Mouse (Mus musculus): Measurements from ENCODE around the gene Plcb4. TPM values are rescaled to one million over a fixed set of nuclear protein-coding genes. Genes with fewer than 3 reads are reported as not detected.

The Plcb4 gene
- polyA plus RNA-seq (2012; rRNA removed): 42.0 and 43.0 TPM in 2 replicates

- Histone ChIP-seq H3K4me3 (ENCODE audit: insufficient read depth, low read length) (peak within 1 kb of the TSS; percentile 43), H3K4me1 (ENCODE audit: control insufficient read depth, insufficient read depth, low read length) (no peaks in the 10 kb centered on the region), H3K27ac (ENCODE audit: insufficient read depth, low read length) (peak within 1 kb of the TSS; percentile 85)
- TF ChIP-seq CTCF (IDR thresholded peaks at IDR 0.05; ENCODE audit: extremely low read depth, insufficient read depth, low read length) (no peak), POLR2A (IDR thresholded peaks at IDR 0.05; ENCODE audit: extremely low read depth, insufficient read depth, low read length) (peak; percentile 62)
Measured at GRCm38 (mm10) chr2:135658486-135659390, at the start of gene Plcb4. Gene Plcb4 (plus strand): TSS chr2:135659011.

- Histone ChIP-seq H3K4me1 (ENCODE audit: control insufficient read depth, insufficient read depth, low read length) (no peaks in the 10 kb centered on the region), H3K27ac (ENCODE audit: insufficient read depth, low read length) (no peak overlapping the region), H3K4me3 (ENCODE audit: insufficient read depth, low read length) (no peak overlapping the region)
- TF ChIP-seq CTCF (IDR thresholded peaks at IDR 0.05; ENCODE audit: extremely low read depth, insufficient read depth, low read length) (no peak), POLR2A (IDR thresholded peaks at IDR 0.05; ENCODE audit: extremely low read depth, insufficient read depth, low read length) (no peak)
Measured at GRCm38 (mm10) chr2:135614651-135615261, 44.1 kb upstream of the Plcb4 start.

- no peaks in the 10 kb centered on the region for H3K4me1 ChIP-seq (ENCODE audit: control insufficient read depth, insufficient read depth, low read length)
- no peak overlapping the region for H3K4me3 ChIP-seq (ENCODE audit: insufficient read depth, low read length)
- no peak overlapping the region for H3K27ac ChIP-seq (ENCODE audit: insufficient read depth, low read length)
- TF ChIP-seq CTCF (IDR thresholded peaks at IDR 0.05; ENCODE audit: extremely low read depth, insufficient read depth, low read length): no peak
- no peak for TF ChIP-seq POLR2A (IDR thresholded peaks at IDR 0.05; ENCODE audit: extremely low read depth, insufficient read depth, low read length)
Measured at GRCm38 (mm10) chr2:135616090-135616489, 42.7 kb upstream of the Plcb4 start.

- no peak for TF ChIP-seq CTCF (IDR thresholded peaks at IDR 0.05; ENCODE audit: extremely low read depth, insufficient read depth, low read length)
- no peak for TF ChIP-seq POLR2A (IDR thresholded peaks at IDR 0.05; ENCODE audit: extremely low read depth, insufficient read depth, low read length)
- Histone ChIP-seq H3K4me1 (ENCODE audit: control insufficient read depth, insufficient read depth, low read length) (no peaks in the 10 kb centered on the region), H3K4me3 (ENCODE audit: insufficient read depth, low read length) (no peak overlapping the region), H3K27ac (ENCODE audit: insufficient read depth, low read length) (no peak overlapping the region)
Measured at GRCm38 (mm10) chr2:135618551-135618950, 40.3 kb upstream of the Plcb4 start.

GRCm38 (mm10) chr2:135619956-135620355 is 38.9 kb upstream of the Plcb4 start:
- no peaks in the 10 kb centered on the region for H3K4me1 ChIP-seq (ENCODE audit: control insufficient read depth, insufficient read depth, low read length)
- no peak overlapping the region for H3K27ac ChIP-seq (ENCODE audit: insufficient read depth, low read length)
- TF ChIP-seq CTCF (IDR thresholded peaks at IDR 0.05; ENCODE audit: extremely low read depth, insufficient read depth, low read length) (no peak), POLR2A (IDR thresholded peaks at IDR 0.05; ENCODE audit: extremely low read depth, insufficient read depth, low read length) (no peak)

GRCm38 (mm10) chr2:135627821-135628220 is 31.0 kb upstream of the Plcb4 start:
- H3K4me3 ChIP-seq (ENCODE audit: insufficient read depth, low read length): no peak overlapping the region
- H3K4me1 ChIP-seq (ENCODE audit: control insufficient read depth, insufficient read depth, low read length): no peaks in the 10 kb centered on the region
- no peak overlapping the region for H3K27ac ChIP-seq (ENCODE audit: insufficient read depth, low read length)
- no peak for TF ChIP-seq POLR2A (IDR thresholded peaks at IDR 0.05; ENCODE audit: extremely low read depth, insufficient read depth, low read length)

More at GRCm38 (mm10) chr2:135619956-135620355, 38.9 kb upstream of the Plcb4 start:
- no peak overlapping the region for H3K4me3 ChIP-seq (ENCODE audit: insufficient read depth, low read length)

GRCm38 (mm10) chr2:135637227-135637626 is 21.6 kb upstream of the Plcb4 start:
- H3K4me1 ChIP-seq (ENCODE audit: control insufficient read depth, insufficient read depth, low read length): no peaks in the 10 kb centered on the region
- H3K27ac ChIP-seq (ENCODE audit: insufficient read depth, low read length): no peak overlapping the region
- no peak for TF ChIP-seq CTCF (IDR thresholded peaks at IDR 0.05; ENCODE audit: extremely low read depth, insufficient read depth, low read length)
- no peak for TF ChIP-seq POLR2A (IDR thresholded peaks at IDR 0.05; ENCODE audit: extremely low read depth, insufficient read depth, low read length)
- H3K4me3 ChIP-seq (ENCODE audit: insufficient read depth, low read length): no peak overlapping the region

- no peak for TF ChIP-seq CTCF (IDR thresholded peaks at IDR 0.05; ENCODE audit: extremely low read depth, insufficient read depth, low read length)
- no peak for TF ChIP-seq POLR2A (IDR thresholded peaks at IDR 0.05; ENCODE audit: extremely low read depth, insufficient read depth, low read length)
- Histone ChIP-seq H3K4me1 (ENCODE audit: control insufficient read depth, insufficient read depth, low read length) (no peaks in the 10 kb centered on the region), H3K27ac (ENCODE audit: insufficient read depth, low read length) (no peak overlapping the region), H3K4me3 (ENCODE audit: insufficient read depth, low read length) (no peak overlapping the region)
Measured at GRCm38 (mm10) chr2:135641002-135641401, 17.8 kb upstream of the Plcb4 start.

GRCm38 (mm10) chr2:135641636-135642035 is 17.2 kb upstream of the Plcb4 start:
- H3K4me1 ChIP-seq (ENCODE audit: control insufficient read depth, insufficient read depth, low read length): no peaks in the 10 kb centered on the region
- H3K4me3 ChIP-seq (ENCODE audit: insufficient read depth, low read length): no peak overlapping the region
- TF ChIP-seq POLR2A (IDR thresholded peaks at IDR 0.05; ENCODE audit: extremely low read depth, insufficient read depth, low read length) (no peak), CTCF (IDR thresholded peaks at IDR 0.05; ENCODE audit: extremely low read depth, insufficient read depth, low read length) (no peak)
- no peak overlapping the region for H3K27ac ChIP-seq (ENCODE audit: insufficient read depth, low read length)

GRCm38 (mm10) chr2:135646226-135646625 is 12.6 kb upstream of the Plcb4 start:
- H3K4me3 ChIP-seq (ENCODE audit: insufficient read depth, low read length): no peak overlapping the region
- H3K27ac ChIP-seq (ENCODE audit: insufficient read depth, low read length): no peak overlapping the region
- TF ChIP-seq POLR2A (IDR thresholded peaks at IDR 0.05; ENCODE audit: extremely low read depth, insufficient read depth, low read length) (no peak), CTCF (IDR thresholded peaks at IDR 0.05; ENCODE audit: extremely low read depth, insufficient read depth, low read length) (no peak)
- H3K4me1 ChIP-seq (ENCODE audit: control insufficient read depth, insufficient read depth, low read length): no peaks in the 10 kb centered on the region
